Mouse (Mus musculus) small intestine, adult 2 months (tissue): ENCODE results near the gene Gtf2a2.

Experiments used
- CTCF ChIP-seq: fragments of 200-500 bp; IDR thresholded peaks from 2 replicates; pipeline ENCODE4 v1.5.1; 2012; ENCODE audit warnings: low read depth, mild to moderate bottlenecking, control low read depth, inconsistent platforms, low read length, moderate library complexity, mixed read lengths; ENCODE audit not compliant: insufficient replicate concordance, insufficient read length; ENCODE audit errors: extremely low read depth
- POLR2A ChIP-seq: fragments of 200-500 bp; IDR thresholded peaks from 2 replicates; pipeline ENCODE4 v1.6.1; 2012; ENCODE audit warnings: low read depth, mild to moderate bottlenecking, control low read depth, inconsistent platforms, low read length, moderate library complexity

DNA sequence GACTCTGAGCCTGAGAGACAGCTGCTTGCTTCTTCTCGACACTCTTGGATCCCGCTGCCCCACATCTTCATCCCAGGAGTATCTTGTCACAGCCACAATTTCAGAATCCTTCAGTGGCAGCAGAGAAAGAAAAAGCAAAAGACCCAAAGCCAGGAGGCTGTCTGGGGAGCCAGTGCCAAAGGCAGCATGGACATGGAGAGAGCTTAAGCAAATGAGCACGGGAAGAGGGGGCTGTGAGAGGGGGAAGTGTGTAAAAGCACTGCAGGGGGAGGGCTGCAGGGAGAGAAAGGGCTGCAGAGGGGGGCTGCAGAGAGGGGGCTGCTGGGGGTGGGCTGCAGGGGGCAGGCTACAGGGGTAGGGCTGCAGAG is 37.0 kb downstream of the Gtf2a2 start:
- TF ChIP-seq CTCF (no peak), POLR2A (no peak)
